Mouse (Mus musculus) hindbrain, embryonic 10.5 days (tissue): ENCODE data around the gene Prr12. TPM values are rescaled to one million over a fixed set of nuclear protein-coding genes. Genes with fewer than 3 reads are reported as not detected.

Experiments used
- DNase-seq: peaks from one replicate; pipeline ENCODE4 v3.0.0-alpha.2; 2017; ENCODE audit warnings: low spot score
- H3K27ac ChIP-seq: fragments of 300-500 bp; sonication (generic); 2 replicates; pipeline ENCODE4 v1.5.1; 2016; ENCODE audit warnings: mild to moderate bottlenecking, moderate library complexity
- H3K27me3 ChIP-seq: fragments of 300-500 bp; sonication (generic); 2 replicates; pipeline ENCODE4 v1.6.1; 2016; ENCODE audit warnings: mild to moderate bottlenecking; ENCODE audit not compliant: poor library complexity, insufficient read depth, severe bottlenecking
- H3K36me3 ChIP-seq: fragments of 300-500 bp; sonication (generic); 2 replicates; pipeline ENCODE4 v1.6.1; 2016; ENCODE audit warnings: mild to moderate bottlenecking, moderate library complexity
- H3K4me1 ChIP-seq: fragments of 300-500 bp; sonication (generic); replicated peaks from 2 replicates; pipeline ENCODE4 v1.6.1; 2016; ENCODE audit warnings: mild to moderate bottlenecking
- H3K4me3 ChIP-seq: fragments of 300-500 bp; sonication (generic); 2 replicates; pipeline ENCODE4 v1.5.1; 2016; ENCODE audit warnings: mild to moderate bottlenecking, moderate library complexity
- H3K9me3 ChIP-seq: fragments of 300-500 bp; sonication (generic); 2 replicates; pipeline ENCODE4 v1.6.1; 2016; ENCODE audit warnings: mild to moderate bottlenecking, moderate library complexity
- WGBS: fragments of 180-500 bp; shearing (Covaris S2); methylation state at CpG from one replicate; pipeline ENCODE4 v1.1.7; 2016; 5-methylcytosine and 5-hydroxymethylcytosine counted together
- polyA plus RNA-seq: library from polyadenylated mRNA; unstranded; fragments of >200 nt; fragmentation: Nextera tagmentation; extraction: Ambion mirVana; gene quantifications from 2 replicates; pipeline ENCODE4 v1.2.1, GENCODE M21; 2016

Gene Prr12
- polyA plus RNA-seq, 1 experiment from 2014 or later, result 13.4 TPM

DNA sequence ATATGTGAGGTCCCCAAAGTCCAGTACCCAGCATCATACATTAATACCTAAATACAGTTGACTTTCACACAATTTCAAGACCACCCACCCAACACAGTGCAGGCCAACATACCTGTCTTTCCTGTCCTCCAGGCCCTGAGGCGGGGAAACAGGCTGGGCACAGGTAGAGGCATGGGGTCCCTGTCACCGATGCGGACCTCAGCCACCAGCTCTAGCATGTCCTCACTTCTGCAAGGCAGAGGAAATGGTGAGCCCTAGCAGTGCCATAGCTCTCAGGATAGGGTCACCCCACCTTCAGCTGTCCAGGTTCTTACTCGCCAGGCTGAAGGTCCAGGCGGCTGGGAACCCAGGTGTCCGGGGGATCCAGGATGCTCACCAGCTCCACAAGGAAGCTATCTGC lies 40.7 kb downstream of the Prr12 start:
- no peak for DNase-seq
- Histone ChIP-seq H3K9me3 (no peaks in the 10 kb centered on the region), H3K4me1 (peaks cover 29% of the 10 kb centered on the region), H3K27ac (no peak overlapping the region), H3K4me3 (no peak overlapping the region), H3K27me3 (no peaks in the 10 kb centered on the region), H3K36me3 (peaks cover 71% of the 10 kb centered on the region)
- 98% methylated on average over 6 of the region's 6 CpGs for WGBS

DNA sequence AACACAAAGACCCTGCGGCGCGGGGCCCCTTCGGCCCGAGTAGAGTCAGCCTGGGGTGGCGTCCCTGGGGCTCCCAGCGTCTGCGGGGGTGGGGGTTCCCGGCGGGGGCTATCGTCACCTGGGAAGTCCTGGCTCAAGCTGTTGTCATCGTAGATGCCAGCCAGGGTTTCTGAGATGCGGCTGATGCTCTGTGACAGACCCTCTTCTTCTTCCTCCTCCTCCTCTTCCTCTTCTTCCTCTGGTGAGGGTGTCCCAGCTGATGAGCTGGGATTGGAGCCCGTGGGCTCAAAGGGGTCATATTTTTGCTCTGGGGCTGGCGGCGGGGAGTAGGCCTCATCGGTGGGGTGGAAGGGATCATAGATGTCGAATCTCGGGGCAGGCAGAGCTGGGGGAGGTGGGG lies 44.3 kb downstream of the Prr12 start:
- H3K36me3 ChIP-seq, result peaks cover 100% of the 10 kb centered on the region
- 97% methylated on average over 19 of the region's 19 CpGs for WGBS

DNA sequence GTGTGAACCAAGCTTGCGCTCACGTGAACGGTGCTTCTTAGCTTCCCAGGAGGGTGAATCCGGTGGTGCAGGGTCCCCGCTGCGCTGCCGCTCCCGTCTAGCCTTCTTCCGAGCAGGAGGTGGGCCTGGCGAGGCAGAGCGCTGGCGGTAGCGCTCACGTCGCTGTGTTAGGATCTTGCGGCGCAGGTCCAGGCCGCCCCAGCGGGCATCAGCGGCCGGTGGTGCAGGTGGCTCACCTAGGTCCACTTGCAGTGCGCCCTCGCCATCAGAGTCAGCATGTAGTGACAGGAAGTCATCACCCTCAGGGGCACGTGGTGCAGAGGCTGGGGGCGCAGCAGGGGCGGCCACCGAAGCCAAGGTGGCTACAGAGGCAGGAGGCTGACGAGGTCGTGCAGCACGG lies 44.8 kb downstream of the Prr12 start:
- no peaks in the 10 kb centered on the region for H3K27me3 ChIP-seq
- WGBS, result 96% methylated on average over 30 of the region's 30 CpGs
- no peak overlapping the region for H3K27ac ChIP-seq
- H3K4me1 ChIP-seq, result peaks cover 2% of the 10 kb centered on the region; the same call in 1 of the 2 replicates
- H3K9me3 ChIP-seq, result no peaks in the 10 kb centered on the region
- no peak overlapping the region for H3K4me3 ChIP-seq
- H3K36me3 ChIP-seq, result peaks cover 100% of the 10 kb centered on the region
- DNase-seq, result no peak

More for the DNA sequence above, 44.3 kb downstream of the Prr12 start:
- Histone ChIP-seq H3K27ac (no peak overlapping the region), H3K27me3 (no peaks in the 10 kb centered on the region), H3K4me3 (no peak overlapping the region), H3K9me3 (no peaks in the 10 kb centered on the region), H3K4me1 (peaks cover 7% of the 10 kb centered on the region; the same call in 1 of the 2 replicates)
- no peak for DNase-seq

DNA sequence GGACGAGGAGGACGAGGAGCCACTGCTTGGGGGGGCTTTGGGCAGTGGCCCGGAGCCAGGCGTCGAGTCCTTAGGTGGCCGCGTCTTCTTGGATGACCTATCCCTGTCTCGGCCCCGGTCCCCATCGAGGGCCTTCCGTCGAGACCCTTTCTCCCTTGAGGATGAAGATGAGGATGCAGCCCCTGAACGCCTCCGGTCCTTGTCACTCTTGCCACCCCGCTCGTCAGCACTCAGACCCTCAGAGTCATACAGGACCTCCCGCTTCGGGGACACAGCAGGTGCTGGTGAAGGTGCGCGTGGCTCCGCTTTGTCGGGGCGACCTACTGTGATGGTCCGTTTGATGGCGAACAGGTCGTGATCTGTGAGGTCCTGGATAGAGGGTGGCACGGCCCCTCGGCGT lies 45.5 kb downstream of the Prr12 start:
- DNase-seq, result no peak
- Histone ChIP-seq H3K4me1 (no peaks in the 10 kb centered on the region), H3K27me3 (no peaks in the 10 kb centered on the region), H3K27ac (no peak overlapping the region), H3K4me3 (no peak overlapping the region; the same call in 1 of the 2 replicates), H3K36me3 (peaks cover 100% of the 10 kb centered on the region), H3K9me3 (no peaks in the 10 kb centered on the region)
- WGBS, result 96% methylated on average over 29 of the region's 29 CpGs

GRCm38 (mm10) chr7:45006503-45006902 lies 46.2 kb downstream of the Prr12 start:
- no peaks in the 10 kb centered on the region for H3K4me1 ChIP-seq
- no peak overlapping the region for H3K27ac ChIP-seq
- H3K9me3 ChIP-seq, result no peaks in the 10 kb centered on the region
- 95% methylated on average over 12 of the region's 12 CpGs for WGBS
- H3K4me3 ChIP-seq, result no peak overlapping the region
- DNase-seq, result no peak
- H3K36me3 ChIP-seq, result peaks cover 100% of the 10 kb centered on the region
- no peaks in the 10 kb centered on the region for H3K27me3 ChIP-seq

DNA sequence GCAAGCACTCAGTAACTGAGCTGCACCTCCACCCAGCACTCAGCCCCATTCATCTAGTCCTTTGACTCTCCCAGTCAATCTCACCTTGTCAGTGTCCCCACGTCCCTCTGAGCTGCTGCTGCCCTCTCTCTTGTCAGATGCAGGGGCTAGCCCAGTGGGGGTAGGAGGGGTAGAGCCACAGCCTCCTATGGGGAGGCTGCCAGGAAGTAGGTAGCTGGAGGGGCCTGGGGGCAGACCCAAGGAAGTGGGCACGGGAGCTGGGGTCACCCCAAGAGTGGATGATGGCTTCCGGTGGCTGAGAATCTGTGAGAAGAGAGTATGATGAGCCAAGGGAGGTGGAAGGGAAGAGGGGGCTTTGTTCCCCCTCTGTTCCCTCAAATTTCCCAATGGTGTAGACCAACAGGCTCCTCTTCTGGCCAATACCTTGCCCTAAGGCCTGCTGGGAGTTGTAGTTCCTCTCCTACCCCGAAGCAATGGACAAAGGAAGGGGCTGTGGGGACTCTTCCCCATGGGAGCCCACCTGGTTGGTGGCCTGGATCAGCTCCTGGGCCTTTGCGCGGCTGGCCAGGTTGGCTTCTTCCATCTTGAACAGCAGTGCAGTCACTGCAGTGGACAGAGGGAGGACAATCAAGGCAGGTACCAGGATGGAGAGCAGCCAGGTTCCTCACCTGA lies 47.2 kb downstream of the Prr12 start:
- H3K4me3 ChIP-seq, result no peak overlapping the region
- 94% methylated on average over 6 of the region's 6 CpGs for WGBS
- no peaks in the 10 kb centered on the region for H3K9me3 ChIP-seq
- peaks cover 100% of the 10 kb centered on the region for H3K36me3 ChIP-seq
- DNase-seq, result no peak
- H3K4me1 ChIP-seq, result no peaks in the 10 kb centered on the region
- H3K27me3 ChIP-seq, result no peaks in the 10 kb centered on the region
- H3K27ac ChIP-seq, result no peak overlapping the region

DNA sequence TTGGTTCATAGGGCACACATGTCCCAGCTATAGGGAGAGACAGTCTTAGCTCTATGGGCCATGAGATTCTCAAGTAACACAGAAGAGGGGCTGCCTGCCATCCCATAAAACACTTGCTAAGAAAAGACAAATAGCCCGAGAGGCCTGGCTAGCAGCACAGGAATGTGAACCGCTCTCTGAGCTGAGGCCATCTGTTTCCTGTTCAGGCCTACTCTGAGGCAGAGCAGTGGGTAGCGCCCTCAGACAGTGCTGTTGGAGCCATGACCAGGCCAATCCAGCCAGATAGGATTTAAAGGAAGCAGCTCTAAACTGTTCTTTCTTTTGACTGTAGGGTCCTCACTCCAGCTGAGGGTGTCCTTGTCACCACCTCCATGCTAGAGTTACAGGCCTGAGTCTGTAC lies 48.1 kb downstream of the Prr12 start:
- H3K4me3 ChIP-seq, result peak overlapping the region; percentile 11; the same call in 1 of the 2 replicates
- 0 out of 2 replicates have a peak, but pooled peaks cover 6% of the 10 kb centered on the region for H3K4me1 ChIP-seq
- DNase-seq, result no peak
- no peak overlapping the region for H3K27ac ChIP-seq
- WGBS, result 84% methylated on average over 3 of the region's 3 CpGs
- H3K27me3 ChIP-seq, result no peaks in the 10 kb centered on the region
- H3K36me3 ChIP-seq, result peaks cover 100% of the 10 kb centered on the region
- no peaks in the 10 kb centered on the region for H3K9me3 ChIP-seq

DNA sequence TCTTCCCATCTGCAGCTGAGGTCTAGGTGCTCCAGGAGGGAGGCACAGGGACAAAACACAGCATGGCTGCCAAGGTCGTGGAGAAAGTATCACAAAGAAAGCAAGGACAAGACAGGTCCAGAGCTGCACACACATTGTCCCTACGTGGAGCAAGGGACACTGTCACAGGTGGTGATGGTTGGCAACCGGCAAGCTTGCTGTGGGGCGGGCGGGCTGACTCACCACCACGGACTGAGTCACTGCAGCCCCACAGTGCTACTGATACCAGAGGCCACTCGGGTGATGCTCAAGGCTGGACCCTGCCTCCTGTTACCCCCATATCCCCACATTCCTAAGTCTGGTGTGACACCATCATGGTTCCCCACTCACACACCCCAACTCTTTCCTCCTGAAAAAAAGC lies 50.2 kb downstream of the Prr12 start:
- WGBS, result 90% methylated on average over 7 of the region's 7 CpGs

GRCm38 (mm10) chr7:45000539-45001114 lies 52.1 kb downstream of the Prr12 start:
- no peak overlapping the region for H3K27ac ChIP-seq
- peak overlapping the region; percentile 10; the same call in 1 of the 2 replicates for H3K4me3 ChIP-seq
- no peaks in the 10 kb centered on the region for H3K9me3 ChIP-seq
- H3K4me1 ChIP-seq, result peaks cover 35% of the 10 kb centered on the region
- no peak for DNase-seq
- H3K36me3 ChIP-seq, result peaks cover 70% of the 10 kb centered on the region
- WGBS, result 88% methylated on average over 21 of the region's 21 CpGs
- no peaks in the 10 kb centered on the region for H3K27me3 ChIP-seq

More for the DNA sequence above, 50.2 kb downstream of the Prr12 start:
- no peak for DNase-seq
- Histone ChIP-seq H3K36me3 (peaks cover 81% of the 10 kb centered on the region), H3K4me1 (peaks cover 22% of the 10 kb centered on the region), H3K27me3 (no peaks in the 10 kb centered on the region), H3K27ac (no peak overlapping the region), H3K9me3 (no peaks in the 10 kb centered on the region), H3K4me3 (no peak overlapping the region)

GRCm38 (mm10) chr7:44999753-45000152 lies 52.9 kb downstream of the Prr12 start:
- Histone ChIP-seq H3K4me1 (peaks cover 40% of the 10 kb centered on the region), H3K9me3 (no peaks in the 10 kb centered on the region), H3K4me3 (peak overlapping the region; percentile 10; the same call in 1 of the 2 replicates), H3K27me3 (no peaks in the 10 kb centered on the region), H3K36me3 (peaks cover 70% of the 10 kb centered on the region), H3K27ac (no peak overlapping the region)
- WGBS, result 85% methylated on average over 11 of the region's 11 CpGs
- no peak for DNase-seq

DNA sequence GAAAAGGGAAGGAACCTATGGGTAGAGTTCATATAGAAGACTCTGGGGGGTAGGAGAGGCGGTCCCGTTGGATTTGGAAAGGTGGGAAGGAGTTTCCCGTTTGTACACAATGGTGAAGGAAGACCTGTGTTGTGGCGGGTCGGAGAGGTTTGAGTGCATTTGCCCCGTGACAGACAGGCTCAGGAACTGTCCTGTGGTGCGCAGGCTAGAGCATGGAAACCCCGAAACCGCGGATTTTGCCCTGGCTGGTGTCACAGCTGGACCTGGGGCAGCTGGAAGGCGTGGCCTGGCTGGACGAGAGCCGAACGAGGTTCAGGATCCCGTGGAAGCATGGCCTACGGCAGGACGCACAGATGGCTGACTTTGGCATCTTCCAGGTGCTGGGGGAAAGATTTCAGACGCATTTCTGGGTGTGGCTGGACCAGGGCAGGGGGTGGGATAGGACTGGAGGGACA lies 54.2 kb downstream of the Prr12 start, which contains the start of gene Bcl2l12:
Bcl2l12 (minus strand) TSS at position 212 of the 455 bp plus-strand sequence.
- H3K36me3 ChIP-seq, result peaks cover 70% of the 10 kb centered on the region
- peaks cover 40% of the 10 kb centered on the region for H3K4me1 ChIP-seq
- no peaks in the 10 kb centered on the region for H3K27me3 ChIP-seq
- DNase-seq, result peak; percentile 42
- H3K4me3 ChIP-seq, result peak within 1 kb of the TSS; percentile 76
- peak within 1 kb of the TSS; percentile 95 for H3K27ac ChIP-seq
- WGBS, result 5% methylated on average over 18 of the region's 18 CpGs
- no peaks in the 10 kb centered on the region for H3K9me3 ChIP-seq

GRCm38 (mm10) chr7:44997940-44998428 lies 54.7 kb downstream of the Prr12 start:
- Histone ChIP-seq H3K36me3 (peaks cover 70% of the 10 kb centered on the region), H3K27me3 (no peaks in the 10 kb centered on the region), H3K27ac (peak overlapping the region; percentile 95), H3K9me3 (no peaks in the 10 kb centered on the region), H3K4me3 (peak overlapping the region; percentile 76), H3K4me1 (peaks cover 40% of the 10 kb centered on the region)
- DNase-seq, result no peak
- WGBS, result 3% methylated on average over 15 of the region's 15 CpGs
